Mouse (Mus musculus) natural killer cell, adult 2 months (primary cell): ENCODE data around the gene Frmd6.
A peak's percentile ranks its signal among the peaks of the same experiment; 100 is the strongest.

Source experiments
- DNase-seq, 2 experiments: peaks; one replicate each; pipeline ENCODE4 v3.0.0; 2022; ENCODE audit warnings: low spot score in 2 of 2

The Frmd6 gene

GRCm38 (mm10) chr12:70824729-70825650 lies at the start of gene Frmd6:
Gene Frmd6, plus strand, starts transcription at chr12:70825514.
- DNase-seq: peak; percentile 91 to 93

- DNase-seq: no peak
These were observed 49.7 kb upstream of the Frmd6 start for GRCm38 (mm10) chr12:70775609-70776008.

GRCm38 (mm10) chr12:70776683-70777082 lies 48.6 kb upstream of the Frmd6 start:
- no peak for DNase-seq

GRCm38 (mm10) chr12:70777466-70777865 lies 47.8 kb upstream of the Frmd6 start:
- DNase-seq: no peak

- DNase-seq: no peak
These were observed 47.4 kb upstream of the Frmd6 start for GRCm38 (mm10) chr12:70777866-70778265.

- no peak for DNase-seq
These were observed 47.0 kb upstream of the Frmd6 start for GRCm38 (mm10) chr12:70778271-70778670.

GRCm38 (mm10) chr12:70778724-70779123 lies 46.6 kb upstream of the Frmd6 start:
- DNase-seq: no peak

- no peak for DNase-seq
These were observed 42.3 kb upstream of the Frmd6 start for GRCm38 (mm10) chr12:70783049-70783448.

GRCm38 (mm10) chr12:70783475-70784239 lies 41.7 kb upstream of the Frmd6 start:
- DNase-seq: no peak

GRCm38 (mm10) chr12:70784240-70784705 lies 41.0 kb upstream of the Frmd6 start:
- no peak for DNase-seq

- DNase-seq: no peak
These were observed 36.0 kb upstream of the Frmd6 start for GRCm38 (mm10) chr12:70789341-70789740.

GRCm38 (mm10) chr12:70793291-70793690 lies 32.0 kb upstream of the Frmd6 start:
- DNase-seq: no peak

GRCm38 (mm10) chr12:70794543-70795388 lies 30.5 kb upstream of the Frmd6 start:
- no peak for DNase-seq

GRCm38 (mm10) chr12:70795389-70795711 lies 30.0 kb upstream of the Frmd6 start:
- DNase-seq: no peak

- DNase-seq: no peak
These were observed 26.8 kb upstream of the Frmd6 start for GRCm38 (mm10) chr12:70798496-70798895.

- DNase-seq: no peak
These were observed 25.9 kb upstream of the Frmd6 start for GRCm38 (mm10) chr12:70799231-70800002.

- no peak for DNase-seq
These were observed 25.2 kb upstream of the Frmd6 start for GRCm38 (mm10) chr12:70800086-70800485.

- DNase-seq: no peak
These were observed 24.0 kb upstream of the Frmd6 start for GRCm38 (mm10) chr12:70801361-70801760.

GRCm38 (mm10) chr12:70803494-70803893 lies 21.8 kb upstream of the Frmd6 start:
- DNase-seq: no peak

GRCm38 (mm10) chr12:70804989-70805388 lies 20.3 kb upstream of the Frmd6 start:
- DNase-seq: no peak

- DNase-seq: no peak
These were observed 17.8 kb upstream of the Frmd6 start for GRCm38 (mm10) chr12:70807543-70807942.
